Mouse (Mus musculus): ENCODE data around the gene Hid1. TPM values are rescaled to one million over a fixed set of nuclear protein-coding genes. Genes with fewer than 3 reads are reported as not detected.
"Not testable (repeated sequence)": the region's sequence is repeated elsewhere in the genome, so short reads cannot be mapped to it uniquely, and the experiment has no call there.

Gene Hid1
- total RNA-seq (2015) (0.27 TPM in 1 of 2 replicates, not detected in the other), total RNA-seq (2017) (0.07 and 0.16 TPM in 2 replicates)

DNA sequence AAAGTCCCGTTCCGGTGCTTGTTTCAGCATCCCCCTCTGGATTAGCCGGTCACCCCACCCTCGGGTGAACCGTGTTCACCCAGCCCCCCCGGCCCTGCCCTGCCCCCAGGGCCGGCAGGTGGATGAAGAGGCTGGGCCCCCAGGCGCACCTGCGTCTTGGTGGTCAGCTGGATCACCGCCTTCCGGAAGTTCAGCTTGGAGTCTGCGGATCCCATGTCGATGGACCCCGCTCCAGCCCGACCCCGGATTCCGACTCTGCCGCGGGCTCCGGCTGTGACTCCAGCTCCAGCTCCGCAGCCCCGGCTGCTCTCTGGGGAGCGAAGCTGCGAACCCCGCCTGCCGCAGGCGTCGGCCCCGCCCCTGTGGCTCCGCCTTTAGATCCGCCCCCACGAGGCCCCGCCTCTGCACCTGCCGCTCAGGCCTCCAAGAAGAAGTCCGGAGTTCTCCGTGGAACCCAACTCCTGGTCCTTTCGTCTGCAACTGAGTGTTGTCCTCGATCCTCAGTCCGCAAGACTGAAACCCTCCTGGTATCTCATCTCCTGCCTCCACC lies at the start of gene Hid1:
Gene Hid1 (minus strand): TSS at position 362 of the 550 bp plus-strand sequence.
- ATAC-seq (ENCODE audit: poor library complexity, severe bottlenecking), result peak; percentile 95

DNA sequence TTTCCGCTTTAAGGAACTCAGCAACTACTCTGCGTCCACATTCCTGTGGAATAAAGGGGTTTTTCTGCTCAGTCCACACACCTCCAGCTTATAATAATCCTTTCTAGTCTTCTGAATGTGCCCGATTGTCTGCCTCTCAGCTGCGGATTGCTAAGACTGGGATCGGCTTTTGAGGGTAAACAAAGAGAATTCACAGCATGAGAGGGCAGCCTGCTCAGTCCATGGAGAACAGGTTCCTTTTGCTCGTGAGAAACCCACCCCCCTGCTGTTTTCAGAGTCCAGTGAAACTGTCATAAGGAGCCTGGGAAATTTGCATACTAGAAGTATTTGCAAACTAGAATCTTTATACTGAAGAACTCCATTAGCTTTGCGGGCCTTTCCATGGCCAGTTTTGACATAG lies 42.0 kb upstream of the Hid1 start:
- no peak for ATAC-seq (ENCODE audit: poor library complexity, severe bottlenecking)

DNA sequence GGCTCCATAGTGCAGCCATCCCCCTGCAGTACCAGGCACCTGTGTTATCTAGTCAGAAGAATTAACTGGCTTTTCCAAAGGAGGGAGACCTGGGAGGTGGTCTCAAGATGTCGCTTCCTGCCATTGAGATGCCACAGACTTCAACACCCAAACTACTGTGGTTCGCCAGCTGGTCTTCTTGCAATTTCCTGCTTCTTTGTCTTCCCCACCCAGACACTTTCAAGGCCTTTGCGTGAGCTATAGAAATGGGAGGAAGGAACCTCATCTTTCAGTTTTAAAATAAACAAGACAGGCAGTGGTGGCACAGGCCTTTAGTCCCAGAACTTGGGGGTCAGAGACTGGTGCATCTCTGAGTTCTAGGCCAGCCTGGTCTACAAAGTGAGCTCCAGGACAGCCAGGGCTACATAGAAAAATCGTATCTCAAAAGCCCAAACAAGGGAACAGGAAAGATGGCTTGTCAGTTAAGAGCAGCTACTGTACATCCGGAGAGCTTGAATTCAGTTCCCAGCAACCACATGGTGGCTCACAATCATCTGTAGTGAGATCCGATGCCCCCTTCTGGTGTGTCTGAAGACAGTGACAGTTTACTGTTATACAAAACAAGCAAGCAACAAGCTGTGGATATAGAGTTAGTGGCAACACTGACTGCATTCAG lies 40.8 kb upstream of the Hid1 start:
- ATAC-seq (ENCODE audit: poor library complexity, severe bottlenecking), result no peak

DNA sequence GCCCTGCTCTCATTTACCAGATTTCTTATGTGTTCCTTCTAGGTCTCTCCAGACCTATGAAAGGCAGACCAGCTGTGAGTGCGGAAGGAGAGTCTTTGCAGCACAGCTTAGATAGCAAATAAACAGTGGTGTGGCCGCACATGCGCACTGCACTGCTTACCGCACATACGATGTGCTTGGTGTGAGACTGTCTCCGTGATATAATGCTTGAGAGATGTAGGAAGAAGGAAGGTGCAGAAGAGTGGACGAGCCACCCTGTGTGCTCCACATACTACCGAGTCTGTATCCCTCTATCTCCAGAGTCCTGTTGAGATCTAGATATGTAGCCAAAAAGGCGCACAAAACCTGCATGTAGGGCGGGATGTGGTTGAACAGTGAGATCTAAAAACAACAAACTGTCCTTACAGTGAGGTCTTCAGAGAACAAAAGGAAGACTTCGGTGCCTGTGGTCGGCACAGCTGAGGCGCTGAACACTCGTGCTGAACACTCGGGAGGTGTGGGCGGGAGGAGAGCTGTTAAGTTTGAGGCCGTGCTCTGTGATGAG lies 39.4 kb upstream of the Hid1 start:
- ATAC-seq (ENCODE audit: poor library complexity, severe bottlenecking), result no peak

DNA sequence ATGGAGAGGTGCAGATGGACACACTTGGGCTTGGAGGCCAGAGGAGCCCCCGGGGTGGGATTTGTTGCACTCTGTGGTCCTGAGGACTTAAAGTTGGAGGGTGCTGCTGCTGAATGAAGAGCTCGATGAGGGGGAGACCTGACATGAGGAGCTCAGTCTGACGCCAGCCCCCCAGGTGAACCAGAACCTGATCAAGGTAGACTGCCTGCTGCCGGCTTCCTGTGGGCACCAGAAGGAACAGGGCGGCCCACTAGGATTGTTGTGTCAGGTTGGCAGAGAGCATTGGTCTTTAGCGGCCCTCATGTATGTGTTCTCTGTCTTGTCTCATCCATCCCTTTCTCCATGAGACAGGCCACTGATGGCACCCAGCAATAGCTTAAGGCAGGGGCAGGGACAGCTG lies 38.2 kb upstream of the Hid1 start:
- ATAC-seq (ENCODE audit: poor library complexity, severe bottlenecking), result no peak

DNA sequence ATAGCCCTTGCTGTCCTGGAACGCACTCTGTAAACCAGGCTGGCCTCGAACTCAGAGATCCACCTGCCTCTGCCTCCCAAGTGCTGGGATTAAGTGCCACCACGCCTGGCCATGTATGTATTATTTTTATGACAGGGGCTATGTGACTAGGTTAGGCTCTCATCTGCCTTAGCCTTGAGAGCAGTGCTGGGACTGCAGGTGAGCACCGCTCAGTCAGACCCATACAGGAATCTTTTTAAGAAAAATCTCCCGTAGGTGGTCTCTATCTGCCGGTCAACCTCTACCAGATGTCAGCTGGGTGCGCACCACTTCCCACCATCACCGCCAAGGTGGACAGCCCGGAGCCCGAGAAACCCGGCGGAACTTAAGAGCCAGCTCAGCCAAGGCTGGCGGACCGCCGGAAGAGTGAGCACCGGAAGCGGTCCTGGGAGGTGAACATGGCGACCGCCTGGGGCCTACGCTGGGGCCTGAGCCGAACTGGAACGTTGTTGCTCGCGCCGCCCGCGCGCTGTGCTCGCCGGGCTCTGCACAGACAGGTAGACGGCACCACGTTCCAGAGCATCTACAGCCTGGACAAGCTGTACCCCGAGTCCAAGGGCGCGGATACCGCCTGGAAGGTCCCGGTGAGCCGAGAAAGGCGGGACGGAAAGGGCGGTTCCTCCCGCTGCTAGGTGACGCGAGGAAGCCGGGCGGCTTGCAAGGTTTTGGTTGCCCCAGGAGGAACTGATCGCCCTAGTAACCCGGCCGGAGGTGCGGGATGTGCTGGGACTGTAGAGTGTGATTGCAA lies 36.0 kb upstream of the Hid1 start, which contains the start of gene Mrpl58:
Gene Mrpl58 (plus strand): TSS at position 415 of the 787 bp plus-strand sequence.
- peak; percentile 95 for ATAC-seq (ENCODE audit: poor library complexity, severe bottlenecking)

DNA sequence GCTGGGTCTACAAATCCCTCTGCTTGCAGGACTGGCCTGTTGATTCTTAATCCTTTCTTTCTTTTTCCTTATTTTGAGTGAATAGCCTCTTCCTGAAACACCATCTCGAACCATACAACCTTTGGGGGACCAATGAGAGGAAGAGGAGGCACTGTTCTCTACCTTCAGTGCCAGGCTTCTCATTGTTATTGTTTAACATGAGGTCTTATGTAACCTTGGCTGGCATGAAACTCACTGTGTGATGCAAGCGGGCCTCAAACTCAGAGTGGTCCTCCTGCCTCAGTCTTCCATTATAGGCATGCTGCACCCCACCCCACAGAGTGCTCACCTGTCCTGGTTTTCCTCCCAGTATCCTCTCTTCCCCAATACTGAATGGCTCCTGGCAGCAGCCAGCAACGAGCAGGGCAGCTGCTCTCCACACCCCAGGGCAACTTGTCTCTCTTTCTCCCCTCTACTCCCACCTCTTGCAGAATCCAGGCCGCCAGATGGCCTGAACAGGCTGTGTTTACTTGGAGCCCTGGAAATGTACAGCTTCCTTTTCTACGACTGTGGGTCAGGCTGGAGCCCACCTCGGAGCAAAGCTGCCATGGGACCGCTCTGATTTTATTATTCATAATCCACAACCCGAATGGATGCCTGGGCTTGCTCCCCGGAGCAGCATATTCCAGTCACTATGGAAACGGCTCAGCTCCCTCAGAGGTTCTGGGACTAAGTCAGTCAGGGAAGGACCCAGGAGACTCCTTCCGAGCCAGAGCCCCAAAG lies 33.3 kb upstream of the Hid1 start:
- ATAC-seq (ENCODE audit: poor library complexity, severe bottlenecking), result no peak

DNA sequence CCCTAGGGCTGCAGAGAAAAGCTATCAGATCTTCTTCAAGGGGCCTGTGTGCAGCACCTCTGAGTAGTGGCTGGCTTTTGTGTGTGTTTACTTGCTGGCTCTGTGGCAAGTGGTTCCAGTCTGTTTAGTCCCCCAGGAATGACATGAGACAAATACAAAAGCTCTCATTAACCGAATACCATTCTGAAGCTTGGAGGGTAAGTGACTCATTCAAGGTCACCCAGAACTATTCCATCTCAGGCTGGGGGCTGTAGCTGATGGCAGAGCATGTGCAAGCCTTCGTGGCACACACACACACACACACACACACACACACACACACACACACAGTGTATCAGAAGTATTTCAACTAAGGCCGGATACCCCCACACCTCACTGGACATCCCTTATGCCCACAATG lies 32.6 kb upstream of the Hid1 start:
- ATAC-seq (ENCODE audit: poor library complexity, severe bottlenecking), result no peak

DNA sequence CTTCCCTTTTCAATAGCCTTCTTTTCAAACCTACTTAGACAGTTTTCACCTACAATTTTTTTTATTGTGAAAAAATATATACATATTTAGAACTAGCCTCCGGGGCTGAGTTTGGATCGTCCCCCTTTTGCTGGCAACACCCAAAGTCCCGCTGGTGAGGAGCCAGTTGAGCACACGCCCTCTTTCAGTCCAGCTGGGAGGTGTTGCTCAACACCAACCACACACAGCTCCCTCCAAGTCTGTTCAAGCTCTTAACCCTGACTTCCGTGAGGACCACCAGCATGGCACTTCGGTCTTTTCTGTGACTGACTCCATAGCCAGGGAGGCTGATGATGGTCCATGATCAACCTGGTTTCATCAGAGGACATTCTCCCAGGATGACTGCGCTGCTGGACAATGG lies 30.5 kb upstream of the Hid1 start:
- ATAC-seq (ENCODE audit: poor library complexity, severe bottlenecking), result peak; percentile 80

DNA sequence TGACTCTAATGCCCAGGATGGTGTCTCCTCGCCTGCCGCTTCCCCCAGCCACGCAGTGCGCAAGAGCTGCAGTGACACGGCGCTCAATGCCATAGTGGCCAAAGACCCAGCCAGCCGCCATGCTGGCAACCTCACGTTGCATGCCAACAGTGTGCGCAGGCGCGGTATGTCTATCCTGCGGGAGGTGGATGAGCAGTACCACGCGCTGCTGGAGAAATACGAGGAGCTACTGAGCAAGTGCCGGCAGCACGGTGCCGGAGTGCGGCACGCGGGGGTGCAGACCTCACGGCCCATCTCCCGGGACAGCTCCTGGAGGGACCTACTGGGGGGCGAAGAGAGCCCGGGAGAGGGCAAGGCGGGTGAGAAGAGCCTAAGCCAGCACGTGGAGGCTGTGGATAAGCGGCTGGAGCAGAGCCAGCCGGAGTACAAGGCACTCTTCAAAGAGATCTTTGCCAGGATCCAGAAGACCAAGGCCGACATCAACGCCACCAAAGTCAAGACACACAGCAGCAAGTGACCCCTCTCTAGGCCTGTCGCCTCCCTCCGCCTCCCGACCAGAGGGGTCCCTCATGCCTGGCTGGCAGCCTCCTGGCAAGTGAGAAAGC lies 26.3 kb upstream of the Hid1 start:
- no peak for ATAC-seq (ENCODE audit: poor library complexity, severe bottlenecking)

DNA sequence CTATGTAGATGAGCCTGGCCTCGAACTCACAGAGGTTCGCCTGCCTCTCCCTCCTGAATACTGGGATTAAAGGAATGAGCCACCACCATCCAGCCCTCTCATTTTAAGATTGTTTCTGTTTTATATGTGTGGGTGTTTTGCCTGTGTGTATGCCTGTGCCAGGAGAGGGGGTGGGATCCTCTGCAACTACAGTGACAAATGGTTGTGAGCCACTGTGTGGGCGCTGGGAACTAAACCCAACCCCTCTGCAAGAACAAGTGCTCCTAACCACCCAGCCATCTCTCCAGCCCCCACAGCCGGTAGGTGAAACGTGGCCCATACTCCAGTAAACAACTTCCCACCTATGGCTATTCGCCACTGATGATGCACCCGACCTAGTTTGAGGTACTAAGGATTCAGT lies 23.8 kb upstream of the Hid1 start:
- ATAC-seq (ENCODE audit: poor library complexity, severe bottlenecking), result no peak

DNA sequence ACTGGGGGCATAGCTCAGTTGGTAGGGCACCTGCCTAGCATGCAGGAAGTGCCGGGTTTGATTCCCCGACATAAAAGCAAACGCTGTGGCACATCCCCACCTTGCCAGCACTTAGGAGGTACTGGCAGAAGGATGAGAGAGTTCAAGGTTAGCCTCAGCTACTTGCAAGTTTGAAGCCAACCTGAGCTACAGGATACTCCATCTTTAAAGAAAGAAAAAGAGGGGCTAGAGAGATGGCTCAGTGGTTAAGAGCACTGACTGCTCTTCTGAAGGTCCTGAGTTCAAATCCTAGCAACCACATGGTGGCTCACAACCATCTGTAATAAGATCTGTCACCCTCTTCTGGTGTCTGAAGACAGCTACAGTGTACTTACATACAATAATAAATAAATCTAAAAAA lies 19.3 kb upstream of the Hid1 start:
- not testable (repeated sequence) for ATAC-seq (ENCODE audit: poor library complexity, severe bottlenecking)

DNA sequence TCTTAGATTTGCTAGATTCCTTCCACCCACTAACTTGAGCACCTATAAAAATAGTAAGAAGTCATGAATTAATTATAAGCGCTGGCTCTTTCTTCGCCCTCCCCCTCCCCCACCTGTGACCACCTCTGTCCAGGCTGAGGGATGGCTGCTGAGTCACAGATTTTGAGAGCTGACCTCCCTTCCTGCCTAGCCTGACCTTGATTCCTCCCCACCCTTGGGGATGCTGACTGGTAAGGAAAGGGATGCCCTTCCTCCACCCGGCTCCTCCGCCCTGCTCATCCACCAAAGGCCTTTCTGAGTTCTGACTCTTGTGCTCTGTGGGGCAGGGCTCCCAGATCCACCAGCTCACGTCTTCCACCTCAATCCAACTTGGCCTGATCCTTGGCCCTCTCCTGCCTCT lies 17.0 kb upstream of the Hid1 start:
- no peak for ATAC-seq (ENCODE audit: poor library complexity, severe bottlenecking)

DNA sequence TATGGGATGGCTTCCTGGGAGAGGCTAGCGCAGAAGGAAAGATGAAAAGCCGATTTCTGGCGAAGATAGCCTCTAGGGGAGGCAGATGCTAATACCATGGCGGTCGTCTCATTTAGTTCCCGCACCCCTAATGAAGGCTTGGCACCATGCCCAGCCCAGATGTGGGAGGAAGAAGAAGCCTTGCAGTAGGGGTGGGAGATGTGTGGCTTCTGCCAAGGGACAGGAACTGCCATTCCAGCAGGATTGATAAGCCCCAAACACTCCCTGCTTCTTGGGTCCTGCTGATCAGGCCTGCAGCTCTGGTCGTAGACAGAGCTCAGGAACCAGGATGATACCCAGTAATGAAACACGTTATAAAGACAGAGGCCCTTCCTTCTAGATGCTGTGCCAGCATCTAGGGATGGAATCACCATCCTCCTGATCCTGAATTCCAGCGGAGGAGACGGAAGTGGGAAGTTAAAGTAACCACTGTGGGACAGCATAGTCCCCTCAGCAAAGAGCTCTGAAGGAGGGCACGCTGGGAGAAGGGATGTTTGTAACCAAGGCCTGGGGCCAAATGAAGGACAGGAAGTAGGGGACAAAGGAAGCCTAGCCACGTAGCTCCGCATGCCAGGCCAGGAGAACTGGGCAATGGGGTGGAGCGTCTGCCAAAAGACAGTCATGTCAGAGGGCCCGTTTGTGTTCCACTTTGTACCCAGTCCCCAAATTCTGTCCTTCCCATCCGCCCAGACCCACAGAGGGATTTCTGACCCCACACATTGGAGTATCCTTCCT lies 16.3 kb upstream of the Hid1 start:
- no peak for ATAC-seq (ENCODE audit: poor library complexity, severe bottlenecking)

DNA sequence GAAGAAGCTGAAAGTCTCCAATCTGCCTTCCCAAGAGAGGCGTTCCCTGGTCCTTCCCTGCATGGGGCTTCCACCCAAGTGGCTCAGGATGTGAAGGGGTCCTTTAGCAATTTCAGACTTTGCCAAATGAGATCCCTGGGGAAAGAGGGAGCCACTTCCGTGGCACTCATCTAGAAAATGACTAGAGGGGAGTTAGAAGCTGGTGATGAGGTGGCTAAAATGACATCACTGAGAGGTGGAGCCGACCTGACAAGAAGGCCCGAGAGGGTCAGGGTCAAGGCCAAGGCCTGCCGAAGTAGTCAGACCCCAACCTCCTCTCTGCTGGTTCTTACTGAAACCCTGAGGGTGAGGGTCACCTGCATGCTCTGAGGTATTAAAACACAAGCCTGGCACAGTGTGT lies 15.3 kb upstream of the Hid1 start:
- ATAC-seq (ENCODE audit: poor library complexity, severe bottlenecking), result no peak

DNA sequence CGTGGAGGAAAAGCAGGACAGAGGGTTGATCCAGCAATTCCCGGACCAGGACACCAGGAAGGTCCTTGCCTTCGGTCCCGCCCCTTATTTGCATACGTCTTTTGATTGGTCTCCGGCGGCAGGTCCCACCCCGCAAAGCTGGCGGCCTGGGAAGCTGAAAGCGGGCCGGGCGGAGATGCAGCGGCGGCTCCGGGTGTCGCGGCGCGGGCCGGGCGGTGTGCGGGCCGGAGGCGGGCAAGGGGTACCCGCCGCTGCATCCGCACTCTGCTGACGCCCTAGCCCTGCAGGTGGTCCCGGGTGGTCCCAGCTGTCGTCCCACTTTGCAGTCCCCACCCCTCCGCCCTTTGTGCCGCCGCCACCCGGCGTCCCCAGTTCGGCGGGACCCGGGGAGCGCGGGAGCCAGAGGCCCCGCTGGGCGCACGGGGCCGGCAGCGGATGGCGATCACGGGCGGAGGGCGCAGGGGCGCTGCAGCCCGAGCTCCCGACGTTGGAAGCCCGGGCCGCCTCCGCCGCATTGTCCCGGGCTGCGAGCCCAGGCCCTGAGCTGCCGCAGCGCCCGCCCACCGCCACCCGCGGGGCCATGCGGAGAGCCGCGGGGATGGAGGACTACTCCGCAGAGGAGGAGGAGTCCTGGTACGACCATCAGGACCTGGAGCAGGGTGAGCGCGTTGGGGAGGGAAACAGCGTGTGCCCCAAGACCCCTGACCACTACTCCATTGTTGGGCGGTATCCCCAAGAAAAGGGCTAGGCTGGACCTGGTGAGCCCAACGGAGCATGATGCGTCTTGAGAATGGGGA lies 14.4 kb upstream of the Hid1 start, which contains the start of gene Cdr2l:
Gene Cdr2l (plus strand): TSS at position 174 of the 797 bp plus-strand sequence.
- ATAC-seq (ENCODE audit: poor library complexity, severe bottlenecking), result no peak

DNA sequence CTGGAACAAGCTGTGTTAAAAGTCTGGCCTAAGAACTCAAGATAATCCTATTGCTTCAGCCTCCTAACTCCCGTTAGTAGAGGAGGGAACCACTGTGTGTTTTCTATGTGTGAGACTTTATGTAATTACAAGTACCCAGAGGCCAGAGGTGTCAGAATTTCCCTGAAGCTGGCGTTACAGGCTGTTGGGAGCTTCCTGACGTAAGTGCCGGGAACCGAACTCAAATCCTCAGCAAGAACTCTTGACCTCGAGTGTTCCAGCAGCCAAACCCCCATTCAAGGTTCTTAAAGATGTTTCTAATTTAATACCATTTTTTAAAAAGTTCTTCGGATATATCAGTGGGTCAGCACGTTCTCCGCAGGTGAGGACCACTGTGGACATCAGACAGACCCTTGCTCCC lies 13.7 kb upstream of the Hid1 start:
- ATAC-seq (ENCODE audit: poor library complexity, severe bottlenecking), result no peak

DNA sequence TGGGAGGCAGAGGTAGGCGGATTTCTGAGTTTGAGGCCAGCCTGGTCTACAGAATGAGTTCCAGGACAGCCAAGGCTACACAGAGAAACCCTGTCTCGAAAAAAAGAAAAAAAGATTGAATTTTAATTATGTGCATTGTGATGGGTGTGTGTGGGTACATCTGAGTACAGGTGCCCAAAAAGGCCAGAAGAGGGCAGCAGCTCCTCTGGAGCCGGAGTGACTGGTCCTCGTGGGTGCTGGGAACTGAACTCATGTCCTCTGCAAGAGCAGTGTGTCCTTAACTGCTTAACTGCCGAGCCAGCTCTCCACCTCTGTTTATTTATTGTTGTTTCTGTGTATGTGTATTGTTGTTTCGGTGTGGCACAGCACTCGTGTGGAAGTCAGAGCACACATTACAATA lies 10.3 kb upstream of the Hid1 start:
- no peak for ATAC-seq (ENCODE audit: poor library complexity, severe bottlenecking)

DNA sequence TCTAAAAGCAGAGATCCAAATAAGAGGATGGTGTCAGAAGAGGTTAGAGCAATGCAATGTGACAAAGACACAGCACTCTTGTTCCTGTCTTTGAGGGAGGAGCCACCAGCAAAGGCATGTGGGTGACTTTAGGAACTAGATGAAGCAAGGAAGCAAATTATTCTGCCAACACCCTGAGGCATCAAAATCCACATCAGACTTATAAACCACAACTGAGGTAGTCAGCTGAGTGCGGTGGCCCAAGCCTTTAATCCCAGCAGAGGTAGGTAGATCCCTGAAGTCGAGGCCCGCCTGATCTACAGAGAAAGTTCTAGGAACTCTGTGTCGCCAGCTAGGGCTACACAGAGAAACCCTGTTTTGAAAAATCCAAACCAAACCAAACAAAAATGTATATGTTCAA lies 9.7 kb upstream of the Hid1 start:
- no peak for ATAC-seq (ENCODE audit: poor library complexity, severe bottlenecking)

All from megakaryocyte, adult 5-6 weeks (primary cell).